Mouse (Mus musculus): ENCODE measurements around the gene Pbx1.

- TF ChIP-seq HCFC1 (IDR thresholded peaks at IDR 0.05; ENCODE audit: borderline replicate concordance, insufficient read depth, low read length) = no peak
- TF ChIP-seq ZNF384 (IDR thresholded peaks at IDR 0.05; ENCODE audit: low read depth, low read length) = no peak
These were observed 173.2 kb downstream of the Pbx1 start for GRCm38 (mm10) chr1:168258856-168259255.

All from ES-E14 (cell line).